Mouse (Mus musculus) liver, embryonic 12.5 days (tissue): ENCODE measurements around the gene Grik4. TPM values are rescaled to one million over a fixed set of nuclear protein-coding genes. Genes with fewer than 3 reads are reported as not detected.

ENCODE experiments used
- ATAC-seq: fragments of 200-750 bp; cut with Nextera tagmentation; 2 replicates; pipeline ENCODE4 v1.8.0; 2017; ENCODE audit warnings: moderate number of reproducible peaks, mild to moderate bottlenecking, moderate library complexity
- H3K27ac ChIP-seq: fragments of 300-500 bp; sonication (generic); 2 replicates; pipeline ENCODE4 v1.5.1; 2016; ENCODE audit warnings: mild to moderate bottlenecking
- H3K27me3 ChIP-seq: fragments of 300-500 bp; sonication (generic); replicated peaks from 2 replicates; pipeline ENCODE4 v1.6.1; 2016; ENCODE audit warnings: mild to moderate bottlenecking, moderate library complexity
- H3K36me3 ChIP-seq: fragments of 300-500 bp; sonication (generic); 2 replicates; pipeline ENCODE4 v1.6.1; 2016; ENCODE audit warnings: mild to moderate bottlenecking, moderate library complexity
- H3K4me1 ChIP-seq: fragments of 300-500 bp; sonication (generic); 2 replicates; pipeline ENCODE4 v1.6.1; 2016
- H3K4me2 ChIP-seq: fragments of 300-500 bp; sonication (generic); 2 replicates; pipeline ENCODE4 v1.6.1; 2016; ENCODE audit warnings: mild to moderate bottlenecking, moderate library complexity
- H3K4me3 ChIP-seq: fragments of 300-500 bp; sonication (generic); 2 replicates; pipeline ENCODE4 v1.5.1; 2016; ENCODE audit warnings: mild to moderate bottlenecking, moderate library complexity
- H3K9ac ChIP-seq: fragments of 300-500 bp; sonication (generic); 2 replicates; pipeline ENCODE4 v1.6.1; 2016; ENCODE audit warnings: mild to moderate bottlenecking, moderate library complexity
- H3K9me3 ChIP-seq: fragments of 300-500 bp; sonication (generic); replicated peaks from 2 replicates; pipeline ENCODE4 v1.6.1; 2016; ENCODE audit warnings: mild to moderate bottlenecking, moderate library complexity
- WGBS: fragments of 180-500 bp; shearing (Covaris S2); methylation state at CpG from one replicate; pipeline ENCODE4 v1.1.7; 2016; ENCODE audit not compliant: insufficient replicate concordance; 5-methylcytosine and 5-hydroxymethylcytosine counted together
- polyA plus RNA-seq: library from polyadenylated mRNA; unstranded; fragments of >200 nt; fragmentation: Nextera tagmentation; extraction: Ambion mirVana; gene quantifications from 2 replicates; pipeline ENCODE4 v1.2.1, GENCODE M21; 2016

Gene Grik4
- polyA plus RNA-seq, 1 experiment from 2014 or later = 2.2 TPM

- WGBS = 9% methylated on average over 36 of the region's 36 CpGs
- H3K27me3 ChIP-seq = peaks cover 37% of the 10 kb centered on the region
- no peak overlapping the region for H3K27ac ChIP-seq
- H3K9ac ChIP-seq = no peak overlapping the region
- H3K4me3 ChIP-seq = 0 out of 2 replicates have a peak overlapping the region, but pooled peaks have one; percentile 13
- ATAC-seq = no peak
- no peaks in the 10 kb centered on the region for H3K4me1 ChIP-seq
- peak overlapping the region; percentile 52 for H3K4me2 ChIP-seq
- H3K36me3 ChIP-seq = no peaks in the 10 kb centered on the region
- H3K9me3 ChIP-seq = no peaks in the 10 kb centered on the region
Measured at GRCm38 (mm10) chr9:42520587-42521084, 423.7 kb downstream of the Grik4 start.

- Histone ChIP-seq H3K9ac (no peak overlapping the region), H3K27ac (no peak overlapping the region), H3K4me3 (no peak overlapping the region), H3K4me2 (no peak overlapping the region), H3K9me3 (no peaks in the 10 kb centered on the region), H3K27me3 (peaks cover 36% of the 10 kb centered on the region), H3K4me1 (no peaks in the 10 kb centered on the region), H3K36me3 (no peaks in the 10 kb centered on the region)
- WGBS = 72% methylated on average over 14 of the region's 14 CpGs
- no peak for ATAC-seq
Measured at GRCm38 (mm10) chr9:42518163-42518562, 426.1 kb downstream of the Grik4 start.

GRCm38 (mm10) chr9:42513159-42513558 is 431.1 kb downstream of the Grik4 start:
- no peak overlapping the region for H3K9ac ChIP-seq
- no peak overlapping the region for H3K4me2 ChIP-seq
- no peaks in the 10 kb centered on the region for H3K36me3 ChIP-seq
- ATAC-seq = no peak
- H3K9me3 ChIP-seq = no peaks in the 10 kb centered on the region
- H3K27ac ChIP-seq = no peak overlapping the region
- H3K4me3 ChIP-seq = no peak overlapping the region
- no peaks in the 10 kb centered on the region for H3K27me3 ChIP-seq
- 72% methylated on average over 5 of the region's 5 CpGs for WGBS
- no peaks in the 10 kb centered on the region for H3K4me1 ChIP-seq

DNA sequence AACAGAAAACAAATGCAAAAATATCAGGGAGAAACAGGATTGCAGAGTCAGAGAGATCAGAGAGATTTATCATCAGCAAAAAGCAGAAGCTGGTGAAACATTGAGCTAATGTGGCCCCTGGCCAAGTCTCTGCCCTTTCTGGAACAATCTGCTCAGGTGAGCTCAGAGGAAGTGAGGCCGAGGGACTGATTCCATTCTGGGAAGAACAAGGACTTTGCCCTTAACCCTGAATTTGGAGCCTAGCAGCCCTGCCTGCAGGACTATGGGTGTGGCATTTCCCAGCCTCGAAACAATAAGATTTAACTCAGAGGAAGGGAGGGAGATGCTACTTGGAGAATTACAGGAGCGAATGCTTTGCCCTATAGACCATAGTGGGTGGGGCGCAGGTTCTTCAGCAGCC is 432.0 kb downstream of the Grik4 start:
- H3K9me3 ChIP-seq = no peaks in the 10 kb centered on the region
- no peaks in the 10 kb centered on the region for H3K36me3 ChIP-seq
- H3K4me3 ChIP-seq = no peak overlapping the region
- ATAC-seq = no peak
- no peak overlapping the region for H3K27ac ChIP-seq
- H3K27me3 ChIP-seq = no peaks in the 10 kb centered on the region
- H3K9ac ChIP-seq = no peak overlapping the region
- no peaks in the 10 kb centered on the region for H3K4me1 ChIP-seq
- 50% methylated on average over 4 of the region's 4 CpGs for WGBS
- no peak overlapping the region for H3K4me2 ChIP-seq

DNA sequence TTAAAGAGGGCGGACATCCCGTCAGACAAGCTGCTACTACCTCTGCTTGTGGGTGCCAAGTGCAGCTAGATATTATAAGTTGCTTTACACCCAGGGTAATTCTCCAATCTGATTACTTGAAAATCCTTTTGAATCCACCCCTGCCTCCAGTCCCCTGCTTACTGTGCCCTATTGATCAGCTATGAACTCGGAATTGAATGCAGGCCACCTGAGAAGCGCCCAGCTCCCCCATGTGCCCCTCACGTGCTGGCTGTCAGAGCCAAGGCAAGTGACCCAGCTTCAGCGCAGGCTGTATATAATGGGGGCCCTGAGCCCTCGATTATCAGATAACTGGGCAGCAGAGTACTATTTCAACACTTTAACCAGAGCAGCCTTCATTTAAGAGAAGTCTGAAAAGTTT is 436.1 kb downstream of the Grik4 start:
- 59% methylated on average over 7 of the region's 7 CpGs for WGBS
- Histone ChIP-seq H3K9ac (no peak overlapping the region), H3K4me1 (no peaks in the 10 kb centered on the region), H3K27me3 (no peaks in the 10 kb centered on the region), H3K4me2 (no peak overlapping the region), H3K4me3 (no peak overlapping the region), H3K27ac (no peak overlapping the region), H3K9me3 (no peaks in the 10 kb centered on the region), H3K36me3 (no peaks in the 10 kb centered on the region)
- no peak for ATAC-seq

GRCm38 (mm10) chr9:42507709-42508108 is 436.6 kb downstream of the Grik4 start, which contains the start of gene Tbcel:
Gene Tbcel, minus strand, starts transcription at chr9:42507809.
- H3K9ac ChIP-seq = no peak within 1 kb of the TSS
- H3K27ac ChIP-seq = no peak within 1 kb of the TSS
- ATAC-seq = no peak
- 69% methylated on average over 6 of the region's 6 CpGs for WGBS
- no peaks in the 10 kb centered on the region for H3K27me3 ChIP-seq
- no peaks in the 10 kb centered on the region for H3K36me3 ChIP-seq
- no peak within 1 kb of the TSS for H3K4me3 ChIP-seq
- H3K9me3 ChIP-seq = no peaks in the 10 kb centered on the region
- H3K4me2 ChIP-seq = no peak within 1 kb of the TSS
- H3K4me1 ChIP-seq = no peaks in the 10 kb centered on the region

- no peak overlapping the region for H3K4me2 ChIP-seq
- no peaks in the 10 kb centered on the region for H3K9me3 ChIP-seq
- no peak overlapping the region for H3K9ac ChIP-seq
- H3K4me1 ChIP-seq = no peaks in the 10 kb centered on the region
- no peaks in the 10 kb centered on the region for H3K27me3 ChIP-seq
- WGBS = 23% methylated on average over 1 of the region's 1 CpGs
- ATAC-seq = no peak; the same call in 1 of the 2 replicates
- no peaks in the 10 kb centered on the region for H3K36me3 ChIP-seq
- H3K4me3 ChIP-seq = no peak overlapping the region
- H3K27ac ChIP-seq = no peak overlapping the region
Measured at GRCm38 (mm10) chr9:42507022-42507421, 437.3 kb downstream of the Grik4 start.

GRCm38 (mm10) chr9:42504971-42505510 is 439.3 kb downstream of the Grik4 start:
- ATAC-seq = no peak
- no peak overlapping the region for H3K27ac ChIP-seq
- WGBS = 67% methylated on average over 3 of the region's 3 CpGs

DNA sequence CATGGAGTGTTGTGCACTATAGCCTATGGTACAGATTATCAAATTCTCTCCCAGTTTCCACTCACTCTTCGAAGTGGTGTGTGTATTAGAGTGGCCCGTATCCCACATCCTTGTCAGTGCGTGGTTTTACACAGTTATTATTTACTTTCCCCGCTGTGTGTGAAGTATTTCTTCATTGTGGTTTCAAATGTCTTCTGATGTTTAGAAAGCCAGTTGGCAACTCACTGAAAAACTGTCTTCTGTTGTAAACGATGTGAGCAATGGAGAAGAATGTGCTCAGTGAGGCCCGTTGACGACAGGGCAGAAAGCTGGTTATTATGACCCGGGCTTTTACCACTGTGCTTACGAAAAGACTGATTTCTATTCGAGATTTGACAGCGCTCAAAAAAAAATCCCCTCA is 439.7 kb downstream of the Grik4 start:
- H3K9me3 ChIP-seq = no peaks in the 10 kb centered on the region
- no peaks in the 10 kb centered on the region for H3K36me3 ChIP-seq
- no peak overlapping the region for H3K27ac ChIP-seq
- no peak overlapping the region for H3K4me3 ChIP-seq
- H3K27me3 ChIP-seq = no peaks in the 10 kb centered on the region
- ATAC-seq = no peak
- no peaks in the 10 kb centered on the region for H3K4me1 ChIP-seq
- WGBS = 71% methylated on average over 11 of the region's 11 CpGs
- no peak overlapping the region for H3K9ac ChIP-seq
- no peak overlapping the region for H3K4me2 ChIP-seq

More at GRCm38 (mm10) chr9:42504971-42505510, 439.3 kb downstream of the Grik4 start:
- Histone ChIP-seq H3K9ac (no peak overlapping the region), H3K9me3 (no peaks in the 10 kb centered on the region), H3K36me3 (no peaks in the 10 kb centered on the region), H3K4me2 (no peak overlapping the region), H3K4me3 (no peak overlapping the region), H3K4me1 (no peaks in the 10 kb centered on the region), H3K27me3 (no peaks in the 10 kb centered on the region)

DNA sequence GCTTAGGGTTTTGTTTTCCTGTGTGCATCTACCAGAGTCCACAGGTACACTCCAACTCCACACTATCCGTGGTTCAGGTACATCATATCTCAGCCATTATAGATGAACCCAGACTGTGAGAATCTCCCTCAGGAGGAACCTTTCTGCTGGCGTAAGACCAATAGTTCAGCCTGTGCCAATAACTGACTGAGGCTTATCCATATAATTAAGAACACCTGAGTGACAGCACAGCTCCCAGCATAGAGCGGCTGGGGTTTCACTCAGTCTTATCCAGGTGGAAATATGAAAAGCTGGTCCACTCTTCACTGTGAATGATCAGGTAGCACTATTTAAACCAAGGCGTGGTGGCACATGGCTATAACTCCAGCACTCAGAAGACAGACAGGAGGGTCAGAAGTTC is 440.6 kb downstream of the Grik4 start:
- Histone ChIP-seq H3K27me3 (no peaks in the 10 kb centered on the region), H3K36me3 (no peaks in the 10 kb centered on the region), H3K4me3 (no peak overlapping the region), H3K9me3 (no peaks in the 10 kb centered on the region), H3K27ac (no peak overlapping the region), H3K9ac (no peak overlapping the region), H3K4me2 (no peak overlapping the region), H3K4me1 (no peaks in the 10 kb centered on the region)
- no peak for ATAC-seq
- WGBS = 77% methylated on average over 4 of the region's 4 CpGs

DNA sequence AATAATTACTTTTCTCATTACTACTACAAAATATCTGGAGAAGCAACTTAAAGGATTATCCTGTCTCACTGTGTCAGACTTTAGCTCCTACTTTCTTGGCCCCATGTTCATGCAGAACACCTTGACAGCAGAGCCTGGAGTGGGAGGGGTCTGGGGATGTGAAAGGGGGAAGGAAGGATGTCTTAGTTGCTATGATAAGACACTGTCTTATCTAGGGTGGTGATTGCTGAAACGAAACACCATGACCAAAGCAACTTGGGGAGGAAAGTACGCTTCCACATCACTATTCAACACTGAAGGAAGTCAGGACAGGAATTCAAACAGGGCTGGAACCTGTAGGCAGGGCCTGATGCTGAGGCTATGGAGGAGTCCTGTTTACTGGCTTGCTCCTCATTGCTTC is 448.0 kb downstream of the Grik4 start:
- 30% methylated on average over 2 of the region's 2 CpGs for WGBS
- Histone ChIP-seq H3K4me1 (no peaks in the 10 kb centered on the region), H3K9me3 (0 out of 2 replicates have a peak, but pooled peaks cover 3% of the 10 kb centered on the region), H3K9ac (no peak overlapping the region), H3K27me3 (no peaks in the 10 kb centered on the region), H3K36me3 (no peaks in the 10 kb centered on the region), H3K4me3 (no peak overlapping the region), H3K4me2 (no peak overlapping the region), H3K27ac (no peak overlapping the region)
- ATAC-seq = no peak

- Histone ChIP-seq H3K9ac (no peak overlapping the region), H3K4me1 (no peaks in the 10 kb centered on the region), H3K4me2 (no peak overlapping the region), H3K9me3 (0 out of 2 replicates have a peak, but pooled peaks cover 2% of the 10 kb centered on the region), H3K27ac (no peak overlapping the region), H3K27me3 (no peaks in the 10 kb centered on the region; the same call in none of the 2 replicates), H3K36me3 (no peaks in the 10 kb centered on the region), H3K4me3 (no peak overlapping the region)
- ATAC-seq = no peak
- WGBS = 77% methylated on average over 9 of the region's 9 CpGs
Measured at GRCm38 (mm10) chr9:42491780-42492179, 452.5 kb downstream of the Grik4 start.
